Mouse (Mus musculus): ENCODE results near the gene Gm20671.
"Not testable (repeated sequence)": the region's sequence is repeated elsewhere in the genome, so short reads cannot be mapped to it uniquely, and the experiment has no call there.

The Gm20671 gene

GRCm38 (mm10) chr5:32735779-32736178, 91.1 kb downstream of the Gm20671 start:
- in situ Hi-C loops (cut with MboI, MseI), result no loop called here

GRCm38 (mm10) chr5:32733892-32734291, 93.0 kb downstream of the Gm20671 start:
- in situ Hi-C loops (cut with MboI, MseI), result not testable (repeated sequence)

GRCm38 (mm10) chr5:32728851-32729250, 98.1 kb downstream of the Gm20671 start:
- in situ Hi-C loops (cut with MboI, MseI), result no loop called here

- in situ Hi-C loops (cut with MboI, MseI), result no loop called here
Observed at GRCm38 (mm10) chr5:32728300-32728699, 98.6 kb downstream of the Gm20671 start.

GRCm38 (mm10) chr5:32725397-32725796, 101.5 kb downstream of the Gm20671 start:
- in situ Hi-C loops (cut with MboI, MseI), result not testable (repeated sequence)

- in situ Hi-C loops (cut with MboI, MseI), result no loop called here
Observed at GRCm38 (mm10) chr5:32723981-32724380, 102.9 kb downstream of the Gm20671 start.

GRCm38 (mm10) chr5:32722711-32723110, 104.2 kb downstream of the Gm20671 start:
- in situ Hi-C loops (cut with MboI, MseI), result not testable (repeated sequence)

- in situ Hi-C loops (cut with MboI, MseI), result no loop called here
Observed at GRCm38 (mm10) chr5:32722263-32722662, 104.6 kb downstream of the Gm20671 start.

GRCm38 (mm10) chr5:32721316-32721715, 105.6 kb downstream of the Gm20671 start:
- in situ Hi-C loops (cut with MboI, MseI), result no loop called here

GRCm38 (mm10) chr5:32720416-32720815, 106.5 kb downstream of the Gm20671 start:
- in situ Hi-C loops (cut with MboI, MseI), result no loop called here

- in situ Hi-C loops (cut with MboI, MseI), result loop anchor here (10.0 kb wide), 1 partner anchor 556 kb away; the partner anchor contains the start of gene Ctbp1
Observed at GRCm38 (mm10) chr5:32718916-32719315, 108.0 kb downstream of the Gm20671 start.

GRCm38 (mm10) chr5:32717726-32718125, 109.2 kb downstream of the Gm20671 start:
- in situ Hi-C loops (cut with MboI, MseI), result loop anchor here (10.0 kb wide), 1 partner anchor 557 kb away; the partner anchor contains the start of gene Ctbp1

GRCm38 (mm10) chr5:32713703-32714467, 113.0 kb downstream of the Gm20671 start:
- in situ Hi-C loops (cut with MboI, MseI), result loop anchor here (10.0 kb wide), 1 partner anchor 561 kb away; the partner anchor contains the start of gene Ctbp1

- in situ Hi-C loops (cut with MboI, MseI), result loop anchor here (10.0 kb wide), 1 partner anchor 562 kb away; the partner anchor contains the start of gene Ctbp1
Observed at GRCm38 (mm10) chr5:32713042-32713702, 113.7 kb downstream of the Gm20671 start.

GRCm38 (mm10) chr5:32712221-32713041, 114.5 kb downstream of the Gm20671 start:
- in situ Hi-C loops (cut with MboI, MseI), result loop anchor here (10.0 kb wide), 1 partner anchor 562 kb away; the partner anchor contains the start of gene Ctbp1

- in situ Hi-C loops (cut with MboI, MseI), result loop anchor here (10.0 kb wide), 1 partner anchor 563 kb away; the partner anchor contains the start of gene Ctbp1
Observed at GRCm38 (mm10) chr5:32711485-32711884, 115.4 kb downstream of the Gm20671 start.

GRCm38 (mm10) chr5:32706226-32706780, 120.6 kb downstream of the Gm20671 start:
- in situ Hi-C loops (cut with MboI, MseI), result no loop called here

GRCm38 (mm10) chr5:32697208-32697867, 129.6 kb downstream of the Gm20671 start:
- in situ Hi-C loops (cut with MboI, MseI), result no loop called here

- in situ Hi-C loops (cut with MboI, MseI), result no loop called here
Observed at GRCm38 (mm10) chr5:32693411-32693810, 133.5 kb downstream of the Gm20671 start.
